Mouse (Mus musculus): ENCODE measurements around the gene Bdkrb2. TPM values are rescaled to one million over a fixed set of nuclear protein-coding genes. Genes with fewer than 3 reads are reported as not detected.
A peak's percentile ranks its signal among the peaks of the same experiment; 100 is the strongest.

Gene Bdkrb2
- polyA plus RNA-seq, 1 experiment from 2014 or later, result 0.64 TPM

DNA sequence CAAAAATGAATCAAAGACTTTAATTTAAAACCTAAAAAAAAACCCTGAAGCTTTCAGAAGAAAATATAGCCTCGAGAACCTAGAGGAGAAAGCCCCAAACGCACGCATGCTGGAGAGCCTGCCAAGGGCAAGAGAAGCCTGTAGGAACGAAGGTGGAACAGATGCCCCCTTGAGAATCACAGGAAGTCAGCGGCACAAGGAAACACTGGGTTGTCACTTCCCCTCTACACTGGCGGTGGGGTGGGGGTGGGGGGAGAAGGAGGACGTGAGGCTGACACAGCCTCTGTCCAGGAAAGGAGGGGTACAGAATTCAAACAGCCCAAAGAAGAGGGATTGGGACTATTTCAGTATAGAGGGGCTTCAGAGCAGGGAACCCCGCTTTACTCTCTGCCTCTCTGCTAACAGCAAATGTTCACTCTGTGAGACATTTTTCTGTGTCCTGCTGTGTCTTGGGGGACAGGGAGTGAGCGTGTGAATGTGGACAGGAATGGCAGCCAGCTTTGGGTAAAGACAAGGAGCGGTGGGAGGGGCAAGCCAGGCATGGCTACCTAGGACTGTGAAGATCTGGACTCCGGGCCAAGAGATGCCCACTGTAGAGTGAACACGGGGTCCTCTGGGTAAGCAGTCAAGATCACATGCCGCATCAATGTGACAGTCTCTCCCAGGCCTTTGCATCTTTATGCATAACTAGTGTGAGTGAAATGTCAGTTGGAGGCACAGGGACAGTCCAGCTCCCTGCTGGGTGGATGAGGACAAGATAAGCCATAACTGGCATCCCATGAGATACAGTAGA, 26.9 kb upstream of the Bdkrb2 start:
- peaks cover 27% of the 10 kb centered on the region for H3K4me1 ChIP-seq (replicated peaks)
- 76% methylated on average over 13 of the region's 13 CpGs for WGBS
- no peaks in the 10 kb centered on the region for H3K9me3 ChIP-seq
- no peak overlapping the region for H3K4me3 ChIP-seq
- H3K36me3 ChIP-seq, result no peaks in the 10 kb centered on the region
- no peak for DNase-seq (ENCODE audit: low spot score)
- H3K27me3 ChIP-seq (ENCODE audit: insufficient read depth, poor library complexity, severe bottlenecking), result no peaks in the 10 kb centered on the region
- H3K27ac ChIP-seq, result peak overlapping the region; percentile 59; the same call in 1 of the 2 replicates

- Histone ChIP-seq H3K4me3 (no peak overlapping the region), H3K4me1 (replicated peaks) (peaks cover 17% of the 10 kb centered on the region), H3K27ac (peak overlapping the region; percentile 35; the same call in 1 of the 2 replicates), H3K36me3 (no peaks in the 10 kb centered on the region), H3K9me3 (no peaks in the 10 kb centered on the region), H3K27me3 (ENCODE audit: insufficient read depth, poor library complexity, severe bottlenecking) (no peaks in the 10 kb centered on the region)
- DNase-seq (ENCODE audit: low spot score), result no peak
- 70% methylated on average over 5 of the region's 5 CpGs for WGBS
Observed at GRCm38 (mm10) chr12:105537162-105537561, 25.9 kb upstream of the Bdkrb2 start.

GRCm38 (mm10) chr12:105539649-105540048, 23.4 kb upstream of the Bdkrb2 start:
- no peak for DNase-seq (ENCODE audit: low spot score)
- no peak overlapping the region for H3K4me3 ChIP-seq
- no peaks in the 10 kb centered on the region for H3K9me3 ChIP-seq
- 92% methylated on average over 10 of the region's 10 CpGs for WGBS
- peaks cover 13% of the 10 kb centered on the region; the same call in 1 of the 2 replicates for H3K27me3 ChIP-seq (ENCODE audit: insufficient read depth, poor library complexity, severe bottlenecking)
- H3K4me1 ChIP-seq (replicated peaks), result peaks cover 16% of the 10 kb centered on the region
- no peak overlapping the region for H3K27ac ChIP-seq
- no peaks in the 10 kb centered on the region for H3K36me3 ChIP-seq

- DNase-seq (ENCODE audit: low spot score), result no peak
- no peak overlapping the region for H3K4me3 ChIP-seq
- no peak overlapping the region; the same call in 1 of the 2 replicates for H3K27ac ChIP-seq
- 80% methylated on average over 12 of the region's 12 CpGs for WGBS
- peaks cover 19% of the 10 kb centered on the region for H3K4me1 ChIP-seq (replicated peaks)
- H3K27me3 ChIP-seq (ENCODE audit: insufficient read depth, poor library complexity, severe bottlenecking), result peaks cover 16% of the 10 kb centered on the region; the same call in 1 of the 2 replicates
- H3K9me3 ChIP-seq, result no peaks in the 10 kb centered on the region
- H3K36me3 ChIP-seq, result no peaks in the 10 kb centered on the region
Observed at GRCm38 (mm10) chr12:105541590-105542402, 21.2 kb upstream of the Bdkrb2 start.

GRCm38 (mm10) chr12:105542513-105542912, 20.5 kb upstream of the Bdkrb2 start:
- Histone ChIP-seq H3K27me3 (ENCODE audit: insufficient read depth, poor library complexity, severe bottlenecking) (peaks cover 22% of the 10 kb centered on the region; the same call in 1 of the 2 replicates), H3K4me3 (no peak overlapping the region), H3K4me1 (replicated peaks) (peaks cover 23% of the 10 kb centered on the region), H3K36me3 (no peaks in the 10 kb centered on the region), H3K9me3 (no peaks in the 10 kb centered on the region), H3K27ac (no peak overlapping the region)
- 84% methylated on average over 3 of the region's 3 CpGs for WGBS
- DNase-seq (ENCODE audit: low spot score), result no peak

DNA sequence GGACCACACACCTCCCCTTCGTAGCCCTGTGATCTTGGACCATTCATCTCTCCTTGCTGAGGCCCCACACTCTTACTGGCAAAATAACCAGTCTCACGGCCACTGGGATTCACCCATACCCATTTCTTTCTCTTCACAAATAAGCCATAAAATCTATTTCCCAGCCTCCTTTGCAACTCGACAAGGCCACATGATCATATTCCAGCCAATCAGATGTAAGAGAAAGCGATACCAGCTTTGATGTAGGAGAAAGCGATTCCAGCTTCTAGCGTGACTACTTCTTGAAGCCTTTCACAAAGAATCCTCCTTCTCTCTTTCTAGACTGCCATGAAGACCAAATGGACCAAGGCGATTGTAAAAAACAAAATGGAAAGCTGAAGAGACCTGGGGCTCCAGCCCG, 19.9 kb upstream of the Bdkrb2 start:
- Histone ChIP-seq H3K36me3 (no peaks in the 10 kb centered on the region), H3K4me1 (replicated peaks) (peaks cover 23% of the 10 kb centered on the region), H3K4me3 (no peak overlapping the region), H3K27ac (no peak overlapping the region), H3K27me3 (ENCODE audit: insufficient read depth, poor library complexity, severe bottlenecking) (peaks cover 29% of the 10 kb centered on the region), H3K9me3 (no peaks in the 10 kb centered on the region)
- 88% methylated on average over 8 of the region's 8 CpGs for WGBS
- no peak for DNase-seq (ENCODE audit: low spot score)

DNA sequence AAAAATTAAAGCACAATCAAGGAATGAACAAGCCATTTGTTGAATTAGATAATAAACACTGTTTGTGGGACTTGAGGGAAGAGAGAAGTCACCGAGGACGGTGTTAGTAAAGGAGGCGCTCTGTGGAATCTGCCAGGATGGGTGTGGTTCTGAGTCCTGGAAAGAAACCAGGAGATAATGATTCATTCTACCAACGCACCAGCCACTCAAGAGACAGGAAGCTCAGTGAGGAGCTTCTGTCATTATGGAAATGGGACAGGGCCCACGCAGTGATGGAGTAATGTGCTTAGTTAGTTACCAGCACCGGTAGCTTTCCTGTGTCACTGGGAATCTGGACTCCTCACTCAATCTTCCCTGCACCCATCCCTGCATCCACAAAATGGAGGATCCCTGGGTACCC, 19.3 kb upstream of the Bdkrb2 start:
- no peak overlapping the region for H3K4me3 ChIP-seq
- peaks cover 34% of the 10 kb centered on the region for H3K27me3 ChIP-seq (ENCODE audit: insufficient read depth, poor library complexity, severe bottlenecking)
- no peaks in the 10 kb centered on the region for H3K36me3 ChIP-seq
- no peak overlapping the region for H3K27ac ChIP-seq
- DNase-seq (ENCODE audit: low spot score), result no peak
- 84% methylated on average over 6 of the region's 6 CpGs for WGBS
- H3K4me1 ChIP-seq (replicated peaks), result peaks cover 23% of the 10 kb centered on the region
- no peaks in the 10 kb centered on the region for H3K9me3 ChIP-seq

GRCm38 (mm10) chr12:105544872-105545271, 18.2 kb upstream of the Bdkrb2 start:
- 87% methylated on average over 7 of the region's 7 CpGs for WGBS
- no peaks in the 10 kb centered on the region for H3K36me3 ChIP-seq
- H3K27me3 ChIP-seq (ENCODE audit: insufficient read depth, poor library complexity, severe bottlenecking), result peaks cover 41% of the 10 kb centered on the region
- H3K27ac ChIP-seq, result no peak overlapping the region
- H3K4me3 ChIP-seq, result no peak overlapping the region
- H3K4me1 ChIP-seq (replicated peaks), result peaks cover 23% of the 10 kb centered on the region
- no peak for DNase-seq (ENCODE audit: low spot score)
- H3K9me3 ChIP-seq, result no peaks in the 10 kb centered on the region

- WGBS, result 36% methylated on average over 17 of the region's 17 CpGs
- Histone ChIP-seq H3K27ac (peak overlapping the region; percentile 45; the same call in 1 of the 2 replicates), H3K36me3 (no peaks in the 10 kb centered on the region), H3K4me1 (replicated peaks) (peaks cover 27% of the 10 kb centered on the region), H3K9me3 (no peaks in the 10 kb centered on the region), H3K27me3 (ENCODE audit: insufficient read depth, poor library complexity, severe bottlenecking) (peaks cover 44% of the 10 kb centered on the region), H3K4me3 (no peak overlapping the region)
- peak; percentile 36 for DNase-seq (ENCODE audit: low spot score)
Observed at GRCm38 (mm10) chr12:105545696-105546435, 17.2 kb upstream of the Bdkrb2 start.

GRCm38 (mm10) chr12:105546538-105546937, 16.5 kb upstream of the Bdkrb2 start:
- H3K27ac ChIP-seq, result no peak overlapping the region; the same call in 1 of the 2 replicates
- no peak for DNase-seq (ENCODE audit: low spot score)
- peaks cover 44% of the 10 kb centered on the region for H3K27me3 ChIP-seq (ENCODE audit: insufficient read depth, poor library complexity, severe bottlenecking)
- peaks cover 27% of the 10 kb centered on the region for H3K4me1 ChIP-seq (replicated peaks)
- WGBS, result 62% methylated on average over 6 of the region's 6 CpGs
- H3K36me3 ChIP-seq, result no peaks in the 10 kb centered on the region
- H3K9me3 ChIP-seq, result no peaks in the 10 kb centered on the region
- H3K4me3 ChIP-seq, result no peak overlapping the region

DNA sequence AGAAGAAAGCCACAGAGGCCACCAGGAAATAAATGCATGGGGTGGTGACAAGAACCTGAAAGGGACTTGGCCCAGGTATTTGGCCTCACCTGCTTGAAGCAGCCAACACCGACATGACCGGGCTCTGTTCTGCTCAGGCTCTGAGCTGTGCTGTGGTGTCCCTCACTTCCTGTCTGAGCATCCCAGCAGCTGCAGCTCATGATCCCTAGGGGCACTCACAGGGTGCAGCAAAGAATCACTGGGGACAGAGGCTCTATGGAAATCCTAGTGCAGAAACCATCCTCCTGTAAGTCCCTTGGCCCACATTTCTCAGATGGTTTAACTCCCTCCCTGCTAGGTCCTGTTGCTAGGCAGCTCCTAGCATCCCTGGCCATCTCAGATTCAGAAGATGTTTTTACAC, 15.9 kb upstream of the Bdkrb2 start:
- H3K27ac ChIP-seq, result no peak overlapping the region
- 78% methylated on average over 2 of the region's 2 CpGs for WGBS
- H3K4me3 ChIP-seq, result no peak overlapping the region
- DNase-seq (ENCODE audit: low spot score), result no peak
- H3K4me1 ChIP-seq (replicated peaks), result peaks cover 27% of the 10 kb centered on the region
- H3K27me3 ChIP-seq (ENCODE audit: insufficient read depth, poor library complexity, severe bottlenecking), result peaks cover 44% of the 10 kb centered on the region
- no peaks in the 10 kb centered on the region for H3K36me3 ChIP-seq
- H3K9me3 ChIP-seq, result no peaks in the 10 kb centered on the region

DNA sequence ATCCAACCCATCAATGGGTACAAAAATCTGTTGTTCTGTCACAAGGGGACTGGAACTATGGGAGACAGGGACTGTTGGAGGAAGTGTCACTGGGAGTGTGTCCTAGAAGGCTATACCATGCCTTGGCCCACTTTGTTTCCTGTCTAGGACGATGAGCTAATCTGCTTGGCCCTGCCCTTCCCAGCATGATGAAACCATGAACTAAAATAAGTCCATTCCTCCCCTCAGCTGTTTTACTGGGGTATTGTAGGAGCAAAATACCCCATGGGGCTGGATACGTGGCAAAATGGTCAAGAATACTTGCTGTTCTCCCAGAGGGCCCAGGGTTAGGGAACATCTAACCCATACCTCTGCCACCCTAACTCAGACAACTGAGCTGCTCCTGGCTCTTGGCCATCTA, 15.0 kb upstream of the Bdkrb2 start:
- Histone ChIP-seq H3K27ac (no peak overlapping the region), H3K27me3 (ENCODE audit: insufficient read depth, poor library complexity, severe bottlenecking) (peaks cover 37% of the 10 kb centered on the region), H3K4me1 (replicated peaks) (peaks cover 27% of the 10 kb centered on the region), H3K9me3 (no peaks in the 10 kb centered on the region), H3K4me3 (no peak overlapping the region), H3K36me3 (no peaks in the 10 kb centered on the region)
- 82% methylated on average over 2 of the region's 2 CpGs for WGBS
- DNase-seq (ENCODE audit: low spot score), result no peak
